Mouse (Mus musculus): ENCODE data around the gene Nrd1.

The Nrd1 gene

DNA sequence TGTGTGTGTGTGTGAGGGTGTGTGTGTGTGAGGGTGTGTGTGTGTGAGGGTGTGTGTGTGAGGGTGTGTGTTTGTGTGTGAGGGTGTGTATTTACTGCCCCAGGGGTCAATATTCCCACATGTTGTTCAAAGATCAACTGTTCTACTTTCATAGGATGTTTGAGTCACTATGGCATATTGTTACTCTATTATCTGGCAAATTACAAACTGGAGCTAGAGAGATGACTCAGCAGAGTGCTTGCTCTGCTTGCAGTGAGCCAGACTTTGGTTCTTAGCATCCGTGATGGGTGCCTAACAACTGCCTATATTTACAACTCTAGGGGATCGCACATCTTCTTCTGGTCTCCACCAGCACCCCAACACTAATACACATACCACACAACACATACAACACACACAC is 29.4 kb downstream of the Nrd1 start:
- no peak for DNase-seq

DNA sequence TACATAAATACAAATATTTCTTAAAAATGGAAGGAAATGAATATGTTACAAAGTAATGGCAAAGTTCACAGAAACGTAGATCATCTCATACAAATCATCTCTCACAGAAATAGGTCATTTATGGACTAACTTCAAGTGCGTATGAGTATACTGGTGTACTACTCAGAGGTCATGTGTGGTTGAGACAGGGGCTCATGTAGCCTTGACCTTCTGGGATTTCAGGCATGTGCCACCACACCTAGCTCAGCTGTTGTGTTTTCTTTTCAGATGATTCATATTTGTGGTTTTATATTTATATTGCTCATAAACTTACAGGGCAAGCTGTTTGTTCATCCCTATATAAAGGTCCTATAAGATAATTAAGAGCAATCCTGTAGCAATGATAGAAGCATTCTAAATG is 29.8 kb downstream of the Nrd1 start:
- no peak for DNase-seq

DNA sequence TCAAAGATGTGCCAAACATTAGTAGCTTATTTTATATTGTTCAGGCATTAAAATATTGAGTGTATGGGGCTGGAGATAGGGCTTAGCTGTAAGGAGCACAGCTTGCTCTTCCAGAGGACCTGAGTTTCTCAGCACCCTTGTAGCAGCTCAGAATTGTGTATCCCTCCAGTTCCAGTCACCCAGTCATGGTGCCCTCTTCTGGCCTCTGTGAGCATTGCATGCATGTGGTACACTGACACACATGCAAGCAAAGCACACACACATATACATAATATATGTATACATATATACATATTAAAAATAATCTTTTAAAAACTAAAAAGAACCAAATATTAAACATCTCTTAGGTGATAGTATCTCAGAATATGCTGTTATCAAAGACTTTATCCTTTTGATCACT is 35.9 kb downstream of the Nrd1 start:
- DNase-seq = peak; percentile 39

DNA sequence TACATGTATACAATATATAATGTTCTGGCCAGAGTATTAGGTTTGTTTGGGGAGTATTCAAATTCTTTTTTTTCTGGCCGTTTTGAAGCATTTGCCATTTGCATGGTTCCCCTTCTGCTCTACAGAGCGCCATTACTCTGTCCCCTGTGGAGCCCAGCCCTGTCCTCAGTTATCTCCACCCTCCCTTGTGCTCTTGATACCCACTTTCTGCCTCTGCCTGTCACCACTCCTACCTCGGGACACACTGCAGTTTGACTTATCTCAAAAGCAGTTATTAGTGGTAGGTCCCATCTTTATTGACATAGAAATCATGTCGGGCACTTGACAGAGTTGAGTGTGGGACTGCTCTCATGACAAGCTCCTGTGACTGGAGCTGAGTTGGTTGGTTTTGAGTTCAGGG is 42.3 kb downstream of the Nrd1 start:
- no peak for DNase-seq

DNA sequence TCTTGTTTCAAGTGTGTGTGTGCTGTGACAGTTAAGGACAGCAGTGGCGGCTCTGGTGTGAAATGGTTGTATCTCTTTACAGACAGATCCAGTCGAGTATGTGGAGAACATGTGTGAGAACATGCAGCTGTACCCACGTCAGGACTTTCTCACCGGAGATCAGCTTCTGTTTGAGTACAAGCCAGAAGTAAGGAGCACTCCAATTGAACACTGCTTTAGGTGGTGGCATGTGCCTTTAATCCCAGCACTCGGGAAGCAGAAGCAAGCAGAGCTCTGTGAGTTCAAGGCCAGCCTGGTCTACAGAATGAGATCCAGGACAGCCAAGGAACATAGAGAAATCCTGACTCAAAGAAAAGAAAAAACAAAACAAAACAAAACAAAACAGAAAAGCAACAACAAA is 42.8 kb downstream of the Nrd1 start:
- DNase-seq = no peak

DNA sequence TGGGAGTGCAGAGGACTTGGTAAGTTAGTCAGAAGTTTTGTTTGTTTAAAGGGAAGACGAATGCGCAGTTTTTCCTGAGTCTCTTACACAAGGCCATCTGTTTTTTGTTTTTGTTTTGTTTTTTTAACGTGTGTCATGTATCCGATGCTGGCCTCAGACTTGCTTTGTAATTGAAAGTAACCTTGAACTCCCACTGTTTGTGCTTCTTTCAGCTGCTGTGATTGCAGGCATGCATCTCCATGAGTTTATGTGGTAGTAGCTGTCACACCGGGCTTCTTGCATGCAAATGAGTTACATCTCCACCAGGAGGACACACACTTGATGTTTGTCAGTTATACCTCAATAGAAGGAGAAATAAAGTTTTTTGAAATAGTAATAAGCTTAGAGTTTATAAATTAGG is 43.3 kb downstream of the Nrd1 start:
- no peak for DNase-seq

DNA sequence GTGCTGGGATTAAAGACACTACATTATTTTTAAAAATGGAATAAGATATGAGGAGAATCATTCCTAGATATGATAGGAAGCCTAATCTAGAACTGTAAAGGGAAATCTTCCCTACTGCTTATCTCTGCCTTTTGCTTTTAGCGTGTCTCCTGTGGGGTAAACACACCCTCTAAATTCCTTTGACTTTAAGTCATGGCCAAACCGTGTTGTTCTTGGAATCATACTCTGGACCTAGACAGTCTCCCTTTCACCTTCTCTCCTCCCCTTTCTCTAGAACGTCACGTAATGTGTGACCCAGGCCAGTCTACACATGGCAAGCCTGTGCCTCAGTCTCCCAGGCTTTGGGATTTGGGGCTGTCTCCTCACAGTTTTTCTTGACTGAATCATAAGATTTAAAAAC is 47.8 kb downstream of the Nrd1 start:
- no peak for DNase-seq

DNA sequence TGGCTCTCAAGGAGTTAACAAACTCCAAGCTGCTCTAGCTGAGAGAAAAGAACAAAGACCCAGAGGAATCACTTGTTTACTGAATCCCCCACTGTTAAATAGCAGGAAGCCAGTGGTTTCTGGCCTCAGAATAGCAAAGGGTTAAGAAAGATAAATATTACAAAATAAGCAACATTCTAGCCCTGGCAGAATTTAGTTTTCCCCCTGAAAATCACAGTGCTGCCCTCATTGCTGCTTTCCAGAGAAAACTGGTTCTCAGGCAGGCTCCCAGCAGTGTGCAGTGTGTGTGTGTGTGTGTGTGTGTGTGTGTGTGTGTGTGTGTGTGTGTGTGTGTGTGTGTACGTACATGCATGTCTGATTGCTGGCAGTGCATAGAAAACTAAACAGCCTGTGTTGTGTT is 51.8 kb downstream of the Nrd1 start:
- DNase-seq = no peak

DNA sequence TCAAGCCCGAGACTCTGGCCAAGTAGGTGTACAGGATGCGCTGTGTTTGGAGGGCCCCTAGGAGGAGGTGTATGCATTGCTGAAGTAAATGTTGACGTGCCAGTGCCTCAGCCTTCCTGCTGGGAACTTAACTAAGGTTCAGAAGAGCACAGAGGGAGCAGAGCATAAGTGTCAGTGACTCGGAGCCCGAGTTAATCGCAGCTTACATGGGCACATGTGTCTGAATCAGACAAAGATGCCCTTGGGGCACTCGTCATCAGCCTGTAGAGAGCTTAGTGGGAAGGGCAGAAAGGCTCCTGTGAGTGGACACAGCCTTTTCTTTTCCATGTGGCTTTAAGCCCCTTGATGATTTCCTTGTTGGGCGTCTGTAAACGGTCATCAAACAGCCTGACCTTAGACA is 53.5 kb downstream of the Nrd1 start:
- no peak for DNase-seq

DNA sequence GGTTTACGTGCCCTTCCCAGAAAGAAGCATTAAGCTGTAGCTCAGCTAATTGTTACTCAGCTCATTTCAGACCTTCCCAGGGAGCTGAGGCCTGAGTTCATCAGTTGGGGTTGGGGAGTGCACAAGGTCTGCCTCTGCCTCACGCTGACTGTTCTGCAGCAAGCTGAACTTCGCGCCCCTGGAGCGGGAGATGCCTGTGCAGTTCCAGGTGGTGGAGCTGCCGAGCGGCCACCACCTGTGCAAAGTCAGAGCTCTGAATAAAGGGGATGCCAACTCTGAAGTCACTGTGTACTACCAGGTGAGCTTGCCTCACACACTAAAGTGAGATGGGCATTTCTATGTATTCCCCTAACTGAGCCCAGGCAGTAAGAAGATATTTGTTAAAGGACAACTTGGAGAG is 55.9 kb downstream of the Nrd1 start:
- no peak for DNase-seq

DNA sequence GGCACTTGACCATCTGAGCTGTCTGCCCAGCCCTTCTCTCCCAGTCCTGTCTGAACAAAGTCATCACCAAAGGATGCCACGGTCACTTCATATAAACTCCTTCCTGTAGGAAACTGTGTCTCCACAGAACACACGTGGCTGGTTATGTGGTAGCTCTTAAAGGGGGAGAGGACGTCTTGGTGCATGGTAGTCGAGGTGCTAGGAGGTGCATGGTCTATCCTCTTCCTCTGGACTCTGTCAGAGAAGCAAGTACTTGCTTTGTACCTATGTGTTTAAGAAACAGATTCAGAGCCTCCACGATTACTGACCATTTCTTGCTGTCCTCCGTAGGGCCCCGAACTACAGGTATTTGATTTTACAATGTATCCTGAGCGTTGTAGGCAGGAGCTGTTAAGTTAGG is 57.2 kb downstream of the Nrd1 start:
- DNase-seq = no peak

DNA sequence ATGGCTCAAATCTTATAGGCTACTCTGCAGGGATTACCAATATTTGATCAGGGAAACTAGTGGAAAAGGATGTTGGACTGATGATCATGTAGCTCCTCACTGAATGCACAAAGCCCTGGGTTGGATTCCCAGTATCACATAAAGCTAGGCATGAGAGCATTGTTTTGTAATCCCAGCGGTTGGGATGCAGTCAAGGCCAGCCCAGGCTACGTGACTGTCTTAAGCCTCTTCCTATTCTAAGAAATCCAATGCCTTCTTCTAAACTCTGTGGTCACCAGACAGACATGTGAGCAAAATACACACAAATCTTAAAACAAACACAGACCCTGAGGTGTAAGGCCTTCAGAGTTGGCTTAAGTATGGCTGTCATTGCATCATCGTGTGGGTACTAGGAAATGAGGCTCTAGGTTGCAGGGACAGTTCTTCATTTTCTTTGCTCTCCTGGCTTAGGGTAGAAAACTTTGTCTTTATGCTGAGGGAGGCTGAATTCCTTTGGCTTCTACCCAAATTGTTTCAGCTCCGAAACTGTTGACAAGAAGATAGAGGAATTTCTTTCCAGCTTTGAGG is 58.9 kb downstream of the Nrd1 start:
- DNase-seq = no peak

DNA sequence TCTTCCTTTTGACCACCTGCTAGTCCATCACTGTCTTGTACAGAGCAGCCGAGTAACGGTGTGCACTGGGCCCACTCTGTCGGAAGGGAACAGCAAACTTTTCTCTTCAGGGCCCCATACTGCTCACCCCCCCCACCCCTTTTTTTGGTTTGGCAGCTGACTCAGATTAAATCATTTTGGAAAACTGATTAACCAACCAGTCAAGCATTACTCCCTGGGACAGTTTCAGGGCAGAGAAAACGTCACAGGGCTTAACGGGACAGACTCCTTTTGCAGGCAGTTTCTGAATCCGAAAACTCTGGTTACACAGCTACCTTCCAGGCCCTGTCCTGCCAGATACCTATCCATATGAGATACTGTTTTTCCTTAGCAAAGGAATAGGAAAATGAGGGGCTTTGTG is 64.5 kb downstream of the Nrd1 start:
- no peak for DNase-seq

DNA sequence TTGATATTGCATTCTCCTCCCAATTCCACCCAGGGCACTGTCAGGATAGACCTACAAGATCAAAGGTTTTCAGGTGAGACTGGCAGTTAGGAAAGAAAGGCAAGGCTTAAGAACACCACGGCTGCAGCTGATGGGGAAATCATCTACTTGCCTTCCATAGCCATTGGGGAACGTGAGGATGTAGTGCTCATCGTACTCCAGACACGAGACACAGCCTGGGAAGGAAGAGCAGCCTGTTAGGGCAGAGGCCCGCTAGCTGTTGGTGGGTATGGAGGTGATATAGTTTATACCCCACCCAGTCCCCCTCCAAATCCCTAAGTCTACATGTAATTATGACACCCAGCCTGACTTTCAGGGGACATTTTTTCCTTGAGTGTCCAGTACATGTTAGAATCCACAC is 65.3 kb downstream of the Nrd1 start:
- no peak for DNase-seq

DNA sequence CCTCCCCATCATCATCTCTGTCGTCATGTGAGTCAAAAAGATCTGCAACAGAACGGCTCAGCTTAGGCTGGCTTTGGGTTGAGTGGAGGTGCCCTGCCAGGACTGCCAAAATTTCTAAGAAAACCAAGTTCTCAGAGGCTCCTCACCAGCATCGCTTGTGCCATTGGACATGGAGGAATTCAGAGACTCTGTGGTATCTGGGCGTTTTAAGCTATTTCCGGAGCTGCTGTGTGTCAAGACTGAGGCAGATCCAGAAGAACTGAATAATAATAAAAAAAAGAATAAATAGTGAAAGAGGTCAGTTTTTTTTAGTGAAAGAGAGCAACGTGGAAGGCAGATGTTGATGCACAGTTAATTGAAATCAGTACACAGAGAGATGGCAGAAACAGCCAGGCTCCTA is 72.4 kb downstream of the Nrd1 start:
- no peak for DNase-seq

DNA sequence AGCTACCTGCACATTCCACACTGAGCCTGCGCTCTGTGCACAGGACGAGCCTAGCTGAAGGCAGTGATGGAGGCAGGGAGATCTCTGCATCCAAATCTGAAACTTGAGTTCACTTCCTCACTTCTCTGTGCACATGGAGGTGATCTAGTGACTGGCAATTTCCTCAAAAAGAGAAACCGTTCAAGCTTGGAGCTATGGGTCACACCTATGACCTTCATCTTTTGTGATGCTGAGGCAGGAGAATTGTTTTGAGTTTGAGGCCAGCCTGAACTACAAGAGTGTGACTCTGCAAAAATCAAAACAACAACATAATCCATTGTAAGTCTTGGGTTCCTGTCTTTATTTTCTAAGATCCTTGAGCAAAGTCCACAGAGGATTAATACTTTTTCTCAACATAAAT is 72.8 kb downstream of the Nrd1 start:
- DNase-seq = no peak

DNA sequence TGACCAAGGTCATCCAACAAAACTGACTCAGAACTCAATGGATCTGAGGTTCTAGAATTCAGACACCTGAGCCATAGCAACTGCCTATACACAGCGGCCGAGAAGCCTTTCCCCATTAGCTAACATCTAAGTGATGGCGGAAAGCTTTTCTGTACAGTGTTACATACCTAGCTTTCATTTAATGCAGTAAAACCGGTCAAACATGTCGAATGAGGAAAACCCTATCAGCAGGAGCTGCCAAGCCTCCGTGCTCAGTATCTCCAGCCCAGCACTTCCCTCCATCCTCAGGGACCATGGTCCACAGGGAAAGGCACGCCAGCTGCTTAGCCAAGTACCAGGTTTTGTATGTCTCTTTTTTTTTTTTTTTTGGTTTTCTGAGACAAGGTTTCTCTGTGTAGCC is 78.5 kb downstream of the Nrd1 start:
- DNase-seq = no peak

DNA sequence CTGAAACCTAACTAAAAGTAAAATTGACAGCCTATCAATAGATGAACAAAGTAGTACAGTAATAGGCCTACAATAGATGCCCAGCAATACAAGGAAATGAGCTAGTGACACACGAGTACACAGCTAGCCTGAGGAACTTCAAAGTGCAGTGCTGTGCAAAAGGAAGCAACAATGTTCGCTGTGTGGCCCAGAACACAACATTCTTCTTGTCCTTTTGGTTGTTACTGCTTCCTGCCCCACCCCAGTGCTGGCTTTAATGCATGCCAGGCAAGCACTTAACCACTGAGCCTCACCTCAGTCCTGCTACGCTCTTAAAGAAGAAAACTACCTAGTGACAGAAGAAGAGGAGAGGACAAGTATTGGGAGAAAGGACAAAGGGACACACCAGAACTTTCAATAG is 79.2 kb downstream of the Nrd1 start:
- no peak for DNase-seq

DNA sequence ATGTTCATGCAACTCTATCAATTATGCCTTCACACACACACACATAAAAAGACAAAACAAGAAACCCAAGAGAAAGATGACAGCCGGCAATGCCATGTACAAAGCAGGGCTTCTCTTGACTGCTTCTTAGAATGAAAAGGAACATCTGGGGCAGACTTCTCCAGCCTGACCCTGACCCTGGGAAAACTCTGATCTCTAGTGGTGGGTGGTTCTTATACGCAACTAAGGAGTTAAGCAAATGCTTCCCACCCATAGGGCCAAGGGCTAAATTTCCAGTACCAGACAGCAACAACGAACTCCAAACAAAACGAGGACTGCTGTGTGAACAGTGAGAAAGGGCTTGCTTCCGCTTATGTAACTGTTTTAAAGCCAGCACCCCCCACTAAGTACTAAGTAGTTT is 79.7 kb downstream of the Nrd1 start:
- no peak for DNase-seq

DNA sequence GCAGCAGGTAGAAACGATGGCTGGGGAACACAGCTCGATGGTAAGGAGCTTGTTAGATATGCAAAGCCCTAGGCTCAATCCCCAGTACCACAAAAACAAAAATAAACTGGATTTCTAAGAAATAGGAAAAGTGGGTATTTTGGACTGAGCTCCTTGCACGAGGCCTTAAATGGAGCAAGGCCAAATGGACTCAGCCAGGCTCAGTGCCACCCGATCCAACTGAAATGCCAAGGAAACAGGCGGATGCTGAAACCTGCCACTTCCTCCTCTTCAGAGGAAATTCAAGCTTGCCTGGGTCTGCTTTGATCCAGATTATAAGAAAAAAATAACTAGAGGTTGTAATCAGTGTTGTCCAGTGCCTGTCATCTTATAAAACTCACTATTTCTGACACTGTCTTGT is 88.7 kb downstream of the Nrd1 start:
- DNase-seq = no peak

DNA sequence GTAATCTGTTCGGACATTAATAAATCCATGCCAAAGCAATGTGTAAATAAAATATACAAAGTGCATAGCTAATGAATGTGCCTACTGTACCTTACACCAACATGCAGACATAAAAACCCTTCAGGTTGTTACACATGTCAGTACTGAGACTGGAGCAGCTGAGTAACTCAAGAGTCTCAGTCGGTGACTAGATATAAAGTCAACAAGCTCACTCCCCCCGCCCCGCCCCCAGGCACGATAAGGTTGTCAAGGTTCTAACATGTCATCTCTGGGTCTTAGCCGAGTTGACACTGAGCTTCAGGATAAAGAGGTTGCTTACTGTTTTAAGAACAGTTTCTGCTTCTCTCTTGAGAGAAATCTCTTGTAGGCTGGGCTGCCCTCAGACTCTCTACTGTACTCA is 89.5 kb downstream of the Nrd1 start:
- DNase-seq = no peak

DNA sequence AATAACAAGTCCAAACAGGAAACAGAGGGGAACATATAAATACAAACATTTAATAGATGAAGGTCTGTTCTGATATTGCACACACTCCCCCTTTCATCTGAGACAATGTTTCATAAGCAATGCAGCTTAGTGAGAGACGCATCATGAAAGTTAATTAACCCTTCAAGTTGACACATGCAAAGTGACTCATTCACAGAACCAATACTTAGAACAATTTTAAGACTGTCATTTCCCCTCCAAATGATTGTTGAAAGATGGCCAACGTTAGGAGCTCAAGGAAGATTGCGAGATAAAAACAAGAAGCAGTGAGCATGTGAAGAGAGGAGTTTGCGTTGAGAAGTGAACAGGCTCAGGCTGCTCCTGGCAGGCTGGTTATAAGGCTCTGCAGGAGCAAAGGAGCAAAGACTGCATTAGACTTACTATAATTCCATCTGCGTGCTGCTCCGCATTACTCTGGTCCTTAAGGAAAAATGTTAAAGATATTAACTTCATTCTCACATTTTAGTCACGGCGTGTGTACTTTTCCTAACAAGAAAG is 90.9 kb downstream of the Nrd1 start:
- DNase-seq = no peak

DNA sequence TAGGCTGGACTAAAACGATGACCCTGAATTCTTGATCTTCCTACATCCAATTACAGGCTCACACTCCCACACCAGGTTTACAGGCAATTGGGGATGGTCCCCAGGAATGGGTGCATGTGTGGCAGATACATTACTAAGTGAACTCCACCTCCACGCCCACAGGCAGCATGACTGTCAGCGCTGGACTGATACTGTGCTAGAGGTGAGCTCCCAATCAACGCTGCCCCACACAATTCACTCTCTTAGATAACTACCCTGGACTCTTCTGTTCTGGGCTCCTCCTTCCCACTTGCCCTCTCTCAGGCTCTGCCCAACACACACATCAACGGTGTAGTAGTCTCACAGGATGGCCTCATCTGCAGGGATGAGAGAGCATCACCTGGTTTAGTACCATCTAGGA is 91.9 kb downstream of the Nrd1 start:
- DNase-seq = no peak

DNA sequence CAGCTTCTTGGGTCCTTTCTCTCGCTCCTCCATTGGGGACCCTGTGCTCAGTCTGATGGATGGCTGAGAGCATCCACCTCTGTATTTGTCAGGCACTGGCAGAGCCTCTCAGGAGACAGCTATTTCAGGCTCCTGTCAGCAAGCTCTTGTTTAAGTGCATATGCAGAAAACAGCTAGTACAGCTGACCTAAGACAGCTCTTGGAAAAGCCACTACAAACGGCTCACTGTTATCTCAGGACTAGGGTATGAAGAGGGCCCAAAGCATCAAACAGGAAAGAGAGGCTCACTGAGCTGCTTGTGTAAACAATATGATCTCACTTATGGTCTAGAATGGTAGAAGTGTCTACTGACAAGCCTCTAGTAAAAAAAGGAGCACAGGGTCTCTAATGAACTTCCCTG is 93.8 kb downstream of the Nrd1 start:
- DNase-seq = no peak

DNA sequence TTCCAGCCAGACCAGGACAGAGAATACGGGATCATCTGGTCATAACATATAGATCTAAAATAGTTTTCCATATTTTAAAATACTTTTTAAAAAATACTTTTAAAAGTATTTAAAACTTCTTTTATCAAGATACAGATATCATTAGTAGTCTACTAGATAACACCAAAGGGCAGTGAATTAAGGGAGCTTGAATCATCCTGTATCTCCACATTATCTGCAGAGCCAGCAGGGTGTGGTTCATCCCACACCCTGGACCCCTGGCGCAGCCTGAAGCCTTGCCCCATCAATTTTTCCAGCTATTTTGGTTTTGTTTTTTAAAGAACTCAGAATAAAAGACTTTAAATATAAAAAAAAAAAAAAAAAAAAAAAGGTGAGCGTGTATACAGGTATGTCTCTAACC is 98.4 kb downstream of the Nrd1 start:
- DNase-seq = no peak

DNA sequence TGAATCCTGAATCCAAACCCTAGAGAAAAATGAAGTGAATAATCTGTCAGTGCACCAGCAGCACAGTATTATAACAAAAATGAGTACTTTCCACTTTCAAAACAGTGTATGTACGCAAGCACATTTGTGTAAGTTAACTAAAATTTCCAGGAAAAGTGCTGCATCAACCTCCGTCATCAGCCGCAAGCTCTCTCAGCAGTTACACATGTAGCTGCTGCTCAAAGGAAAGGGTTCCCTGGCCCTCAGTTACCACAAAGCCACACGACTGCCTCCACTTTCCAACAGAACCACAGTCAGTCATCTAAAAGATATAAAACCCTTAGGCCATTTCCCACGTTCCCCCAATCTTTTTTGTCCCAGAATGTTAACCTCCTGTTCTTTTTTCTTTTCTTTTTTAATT is 102.1 kb downstream of the Nrd1 start:
- DNase-seq = no peak
